27 mouse cellular contexts compared by ENCODE assay signal in genomic region chr11:28835141-28835540, GRCm38 (mm10). TPM values are rescaled to one million over a fixed set of nuclear protein-coding genes. Genes with fewer than 3 reads are reported as not detected.
"Had no signal": no experiment of that assay in that cellular context is flagged by ENCODE, and none has a peak within 500 bp of the region (broad histone marks: within the 10 kb centered on the region; RNA-seq: fewer than 3 reads in every experiment).

No protein-coding gene starts in this region.

- H3K4me3 ChIP-seq: heart, adult 2 months; heart, embryonic 13.5 days; heart, embryonic 15.5 days; hindbrain, embryonic 13.5 days; hindbrain, embryonic 15.5 days; kidney, embryonic 15.5 days; liver, embryonic 13.5 days; liver, embryonic 15.5 days had no signal

- H3K36me3 ChIP-seq: heart, embryonic 13.5 days; heart, embryonic 15.5 days; hindbrain, embryonic 13.5 days; hindbrain, embryonic 15.5 days; kidney, embryonic 15.5 days; liver, embryonic 13.5 days; liver, embryonic 15.5 days had no signal

- ATAC-seq: hindbrain, postnatal 0 days; intestine, embryonic 16.5 days; liver, postnatal 0 days had no signal

- H3K9ac ChIP-seq: heart, embryonic 13.5 days; heart, embryonic 15.5 days; hindbrain, embryonic 13.5 days; hindbrain, embryonic 15.5 days; kidney, embryonic 15.5 days; liver, embryonic 13.5 days; liver, embryonic 15.5 days; liver, postnatal 0 days had no signal

- DNase-seq: gastrocnemius, postnatal 14 days; heart, adult 2 months; heart, postnatal 14 days; heart, postnatal 36 days; kidney, adult 11 months; kidney, adult 2 months; kidney, adult 9 months; kidney, postnatal 14 days; kidney, postnatal 36 days; layer of hippocampus, adult 9-11 months; layer of hippocampus, postnatal 36 days; liver; liver, embryonic 13.5 days; liver, postnatal 0 days had no signal

- H3K27ac ChIP-seq: heart, adult 2 months; heart, embryonic 13.5 days; heart, embryonic 15.5 days; hindbrain, embryonic 13.5 days; hindbrain, embryonic 15.5 days; hindbrain, postnatal 0 days; kidney, embryonic 15.5 days; kidney, postnatal 0 days; liver, embryonic 13.5 days; liver, embryonic 15.5 days had no signal

- H3K4me2 ChIP-seq: heart, embryonic 11.5 days; heart, embryonic 13.5 days; heart, embryonic 15.5 days; hindbrain, embryonic 13.5 days; hindbrain, embryonic 15.5 days; kidney, embryonic 15.5 days; liver, embryonic 11.5 days; liver, embryonic 13.5 days; liver, embryonic 15.5 days had no signal

- H3K27me3 ChIP-seq: heart, embryonic 13.5 days; heart, embryonic 15.5 days; hindbrain, embryonic 13.5 days; hindbrain, embryonic 15.5 days; kidney, embryonic 15.5 days; liver, embryonic 13.5 days; liver, embryonic 15.5 days had no signal

- H3K4me1 ChIP-seq: hindbrain, embryonic 13.5 days; hindbrain, embryonic 15.5 days; kidney, embryonic 15.5 days; liver, embryonic 13.5 days; liver, embryonic 15.5 days had no signal

- H3K9me3 ChIP-seq: heart, embryonic 13.5 days; heart, embryonic 15.5 days; hindbrain, embryonic 13.5 days; hindbrain, embryonic 15.5 days; kidney, embryonic 15.5 days; liver, embryonic 13.5 days; liver, embryonic 15.5 days had no signal

RNA-seq across cellular contexts. Expression of gene Efemp1, which starts 17.9 kb away (rescaled TPM):
- total RNA-seq: granulocyte monocyte progenitor cell, adult 5-6 weeks; hematopoietic stem cell, adult 5-6 weeks had no signal
